Mouse (Mus musculus): ENCODE measurements around the gene Mdfi. TPM values are rescaled to one million over a fixed set of nuclear protein-coding genes. Genes with fewer than 3 reads are reported as not detected.

Mdfi gene
- polyA plus RNA-seq, 2 experiments from 2014 or later = not detected

DNA sequence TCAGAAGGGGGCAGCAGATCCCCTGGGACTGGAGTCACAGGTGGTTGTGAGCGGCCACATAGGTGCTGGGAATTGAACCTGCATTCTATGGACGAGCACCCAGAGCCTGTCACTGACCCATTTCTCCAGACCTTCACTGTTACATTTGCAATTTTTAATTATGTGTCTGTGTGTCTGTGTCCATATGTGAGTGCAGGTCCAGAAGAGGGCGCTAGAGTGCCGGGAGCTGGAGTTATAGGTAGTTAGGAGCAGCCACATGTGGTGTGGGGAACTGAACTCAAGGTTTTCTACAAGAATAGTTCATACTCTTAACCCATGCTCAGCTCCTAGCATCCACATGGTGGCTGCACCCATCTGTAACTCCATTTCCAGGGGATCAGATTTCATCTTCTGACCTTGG is 37.5 kb downstream of the Mdfi start:
- no peak for ATAC-seq

DNA sequence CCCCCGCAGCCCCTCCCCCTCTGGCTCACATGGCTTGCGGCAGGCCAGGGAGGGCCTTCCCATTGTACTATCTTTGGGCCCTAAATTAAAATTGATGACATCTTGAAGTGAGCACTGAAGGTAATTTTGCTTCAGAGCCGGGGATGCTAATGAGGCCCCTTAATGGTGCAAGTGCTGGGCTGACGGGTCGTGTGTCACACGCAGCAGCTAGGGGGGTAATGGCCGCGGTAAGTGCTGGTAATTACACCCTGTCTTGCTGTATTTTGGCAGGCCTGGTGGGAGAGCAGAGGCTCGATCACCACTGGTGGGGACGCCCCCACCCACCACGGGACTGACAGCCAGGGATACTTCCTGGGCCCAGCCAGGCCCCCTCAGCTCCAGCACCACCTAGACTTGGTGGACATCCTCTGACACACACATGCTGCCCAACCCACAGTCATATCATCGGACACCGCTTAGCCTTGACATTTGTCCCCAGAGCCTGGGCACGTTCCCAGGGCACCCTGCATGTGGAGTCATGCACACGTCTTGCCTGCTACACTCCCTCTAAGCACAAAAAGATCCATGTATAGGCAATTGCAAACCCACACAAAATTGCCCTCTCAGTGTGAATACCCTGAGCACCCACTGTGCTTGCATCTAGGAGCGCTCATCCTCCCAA is 38.2 kb downstream of the Mdfi start:
- no peak for ATAC-seq

DNA sequence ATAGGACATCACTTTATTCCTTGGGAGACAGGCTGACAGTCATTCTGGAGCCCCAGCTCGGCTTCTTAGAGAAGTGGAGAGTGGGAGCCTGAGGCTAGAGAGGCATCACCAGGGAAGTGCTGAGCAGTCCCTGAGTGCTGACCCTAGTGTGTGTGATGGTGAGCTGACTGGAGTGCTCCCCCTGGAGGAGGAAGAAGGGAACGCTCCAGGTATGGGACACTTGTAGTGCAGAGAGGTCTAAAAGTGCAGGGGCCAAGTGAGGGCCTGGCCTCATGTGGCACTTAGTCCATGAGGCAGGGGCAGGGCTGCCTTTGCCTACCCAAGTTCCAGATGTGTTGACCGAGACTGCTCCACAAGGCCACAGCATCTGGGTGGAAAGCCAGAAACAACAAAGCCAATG is 39.0 kb downstream of the Mdfi start:
- no peak for ATAC-seq

DNA sequence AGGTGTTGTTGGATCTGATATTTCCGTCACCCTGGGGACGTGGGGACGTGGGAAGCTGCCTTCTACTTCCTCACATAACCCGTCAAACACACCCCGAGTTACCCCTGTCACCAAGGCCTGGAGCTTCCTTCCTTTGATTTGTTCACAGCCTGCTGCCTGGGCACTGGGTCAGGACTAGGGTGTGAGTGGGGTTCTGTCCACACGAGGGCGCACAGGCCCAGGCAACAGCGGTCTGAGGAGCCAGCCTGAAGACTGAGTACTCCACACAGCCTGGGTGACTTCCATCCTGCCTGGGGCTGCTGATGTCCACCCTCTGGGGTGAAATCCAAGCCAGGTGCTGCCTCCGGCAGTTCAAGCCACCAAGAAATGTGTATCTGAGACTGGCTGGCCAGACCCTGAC is 41.1 kb downstream of the Mdfi start:
- ATAC-seq = peak; percentile 80

DNA sequence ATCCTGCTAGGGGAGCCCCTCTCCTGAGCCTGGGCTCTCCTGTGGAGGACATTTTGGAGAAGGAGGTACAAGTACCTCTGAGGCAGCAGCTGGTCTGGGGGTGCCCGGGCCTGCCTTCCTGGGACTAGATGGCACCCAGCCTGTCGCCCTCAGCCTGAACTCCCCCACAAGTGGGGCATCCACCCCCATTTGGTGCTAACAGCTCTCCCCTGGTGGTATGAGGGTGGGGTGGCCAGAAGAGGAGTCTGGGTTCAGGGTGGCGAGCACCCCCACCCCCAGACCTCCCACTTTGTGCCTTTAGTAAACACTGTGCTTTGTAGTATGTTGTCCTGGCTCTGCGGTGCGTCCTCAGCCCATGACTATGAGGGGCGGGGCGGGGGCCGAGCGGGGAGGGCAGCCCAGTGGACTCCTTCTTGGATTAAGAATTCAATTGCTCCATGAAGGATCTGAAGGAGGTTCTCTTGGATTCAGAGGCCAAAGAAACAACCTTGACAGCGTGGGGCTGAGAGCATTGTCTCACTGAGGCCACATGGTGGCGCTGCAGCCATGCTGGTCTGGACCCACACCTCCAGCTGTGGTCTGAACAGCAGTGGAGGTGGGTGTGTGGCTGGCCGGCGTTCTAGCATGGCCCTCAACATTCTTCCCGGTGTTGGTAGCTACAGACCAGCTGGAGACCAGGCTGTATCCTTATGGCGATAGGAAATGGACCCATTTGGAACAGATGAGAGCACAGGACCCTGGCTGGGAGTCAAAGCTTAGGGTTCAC is 42.2 kb downstream of the Mdfi start:
- ATAC-seq = peak; percentile 53

DNA sequence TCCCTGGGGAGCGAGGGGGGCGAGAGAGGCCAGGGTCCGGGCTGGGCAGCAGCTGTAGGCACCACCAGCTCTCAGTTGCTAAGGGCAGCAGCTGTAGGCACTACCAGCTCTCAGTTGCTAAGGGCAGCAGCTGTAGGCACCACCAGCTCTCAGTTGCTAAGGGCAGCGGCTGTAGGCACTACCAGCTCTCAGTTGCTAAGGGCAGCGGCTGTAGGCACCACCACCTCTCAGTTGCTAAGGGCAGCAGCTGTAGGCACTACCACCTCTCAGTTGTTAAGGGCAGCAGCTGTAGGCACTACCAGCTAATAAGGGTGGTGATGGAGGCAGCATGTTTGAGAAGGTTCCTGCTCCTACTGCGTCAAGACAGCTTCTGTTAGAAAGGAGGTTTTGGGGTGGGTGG is 45.5 kb downstream of the Mdfi start:
- no peak for ATAC-seq

DNA sequence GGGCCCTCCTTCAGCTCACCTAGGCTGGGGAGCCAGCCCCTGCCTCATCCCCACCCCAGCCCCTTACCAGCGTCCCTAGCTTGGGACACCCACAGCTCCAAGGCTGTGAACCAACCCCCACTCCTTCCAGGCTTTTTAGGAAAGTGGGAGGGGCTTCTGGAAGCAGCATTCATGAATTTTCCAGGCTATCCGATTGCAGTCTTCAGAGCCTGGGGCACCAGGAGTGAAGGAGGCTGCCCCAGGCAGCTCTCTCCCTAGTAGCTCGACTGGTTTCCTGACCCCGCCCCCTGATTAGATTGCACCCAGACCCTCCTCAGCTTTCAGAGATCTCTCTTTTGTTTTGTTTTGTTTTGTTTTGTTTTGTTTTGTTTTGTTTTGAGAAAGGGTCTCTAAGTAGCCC is 46.2 kb downstream of the Mdfi start:
- no peak for ATAC-seq

DNA sequence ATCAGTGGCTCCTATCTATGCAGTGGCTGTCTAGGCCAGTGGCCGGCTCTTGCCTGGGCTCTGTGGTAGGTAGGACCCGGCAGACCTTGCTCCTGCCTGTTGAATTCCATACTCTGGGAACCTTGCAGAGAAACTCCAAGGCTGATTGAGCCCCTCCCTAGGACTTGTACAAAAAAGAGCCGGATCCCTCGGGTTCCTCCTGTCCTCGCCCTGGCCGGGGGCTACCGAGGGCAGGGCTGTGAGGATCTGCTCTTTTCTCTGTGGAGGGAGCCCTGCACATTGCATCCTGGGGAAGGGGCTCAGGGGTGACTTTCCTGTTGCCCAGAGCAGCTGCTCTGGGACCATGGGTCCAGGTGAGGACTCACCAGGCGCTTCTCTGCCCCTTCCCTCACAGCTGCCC is 46.9 kb downstream of the Mdfi start:
- ATAC-seq = no peak

DNA sequence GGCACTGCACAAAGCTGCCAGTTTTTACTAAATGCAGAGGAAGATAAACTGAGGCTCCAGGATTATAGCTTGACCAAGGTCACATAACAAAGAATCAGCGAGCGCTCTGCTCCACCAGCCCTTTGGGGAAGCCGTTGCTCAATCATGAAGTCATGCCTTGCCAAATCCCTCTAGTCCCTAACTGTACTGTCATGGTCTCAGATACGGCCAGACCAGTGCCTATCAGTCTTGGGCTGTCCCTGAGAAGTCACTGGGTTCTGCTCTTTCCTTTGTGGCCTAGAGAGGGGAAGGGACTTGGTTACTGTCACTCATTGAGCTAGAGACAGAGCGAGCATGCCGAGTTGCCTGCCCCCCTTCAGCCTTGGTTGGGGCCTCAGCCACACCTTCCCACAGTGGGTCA is 50.1 kb downstream of the Mdfi start:
- ATAC-seq = no peak

DNA sequence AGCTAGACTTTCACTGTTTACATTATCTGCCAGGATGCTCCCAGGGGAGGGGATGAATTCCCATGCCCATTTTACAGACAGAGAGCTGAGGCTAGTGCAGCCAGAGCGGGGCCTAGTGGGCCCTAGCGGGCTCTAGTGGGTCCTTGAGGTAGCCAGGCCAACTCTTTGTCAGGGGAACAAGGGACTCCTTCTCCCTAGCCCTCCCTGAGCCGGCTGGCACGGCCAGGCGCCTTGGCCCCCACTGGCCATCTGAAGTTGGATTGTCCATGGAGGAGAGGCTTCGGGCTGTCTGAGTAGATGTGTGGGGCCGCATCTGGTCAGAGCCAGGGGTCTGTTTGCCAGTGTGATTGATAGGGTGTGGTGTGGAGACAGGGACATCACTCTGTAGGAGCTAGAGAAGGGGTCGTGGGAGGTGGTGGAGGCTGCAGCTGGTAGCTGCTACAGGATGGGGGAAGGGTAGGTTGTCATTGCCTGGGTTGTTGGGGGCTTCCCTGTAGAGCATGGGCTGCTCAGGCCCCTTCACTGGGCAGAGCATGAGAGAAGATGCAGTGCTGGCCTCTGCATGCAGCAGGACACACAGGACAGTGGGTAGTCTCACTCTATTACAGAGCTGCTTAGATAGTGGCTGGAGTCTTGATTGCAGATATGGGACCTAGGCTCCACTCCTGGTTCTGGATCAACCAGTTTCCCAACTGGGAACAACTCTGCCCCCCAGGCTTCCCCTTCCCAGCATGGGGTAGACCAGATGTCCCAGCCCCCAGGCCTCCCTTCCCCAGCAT is 50.9 kb downstream of the Mdfi start:
- ATAC-seq = no peak

DNA sequence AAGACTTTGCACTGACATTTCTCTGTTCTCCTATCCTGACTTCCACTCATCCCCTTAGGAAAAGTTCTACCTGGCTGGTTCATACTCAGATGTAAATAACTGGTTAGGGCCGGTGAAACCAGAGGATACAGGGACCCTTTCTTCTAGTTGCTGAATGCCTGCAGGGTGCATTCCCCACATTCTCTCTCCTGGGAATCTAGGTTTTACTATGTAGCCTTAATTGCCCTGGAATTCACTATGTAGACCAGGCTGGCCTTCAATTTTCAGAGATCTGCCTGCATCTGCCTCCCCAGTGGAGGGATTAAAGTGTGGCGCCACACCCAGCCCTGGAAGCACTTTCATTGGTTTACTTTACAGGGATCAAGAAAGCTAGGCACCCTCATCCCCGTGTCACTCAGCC is 52.0 kb downstream of the Mdfi start:
- ATAC-seq = no peak

DNA sequence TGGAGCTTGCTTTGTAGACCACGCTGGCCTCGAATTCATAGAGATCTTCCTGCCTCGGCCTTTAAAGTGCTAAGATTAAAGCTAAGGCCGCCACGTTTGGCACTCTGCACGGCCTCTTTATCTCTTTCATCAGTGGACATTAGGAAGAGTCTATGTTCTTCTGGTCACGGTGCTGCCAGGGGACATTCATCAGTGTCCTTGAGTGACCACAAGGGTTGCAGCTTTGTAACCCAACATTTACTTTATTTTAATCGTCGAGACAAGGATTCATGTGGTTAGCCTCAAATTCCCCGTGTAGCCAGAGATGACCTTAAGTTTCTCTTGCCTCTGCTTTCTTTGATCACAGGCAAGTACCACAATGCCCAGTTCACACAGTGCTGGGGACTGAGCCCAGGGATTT is 54.0 kb downstream of the Mdfi start:
- no peak for ATAC-seq

DNA sequence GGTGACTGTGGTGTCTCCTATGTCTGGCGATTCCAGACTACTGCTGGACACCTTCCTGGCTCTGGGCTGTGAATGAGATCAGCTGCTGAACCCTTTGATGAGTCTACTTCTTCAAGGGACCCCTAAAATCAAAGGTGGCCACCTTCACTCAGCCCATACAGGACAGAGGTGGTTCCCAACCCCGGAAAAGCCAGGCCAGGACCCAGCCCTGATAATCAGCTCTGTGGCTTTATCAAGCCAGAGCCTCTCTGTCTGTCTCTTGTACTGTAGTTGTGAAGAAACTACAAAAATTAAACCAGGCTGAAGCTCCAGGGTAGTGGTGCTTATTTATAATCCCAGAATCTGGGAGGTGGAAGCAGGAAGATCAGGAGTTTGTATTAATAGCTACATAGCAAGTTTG is 57.4 kb downstream of the Mdfi start:
- no peak for ATAC-seq

DNA sequence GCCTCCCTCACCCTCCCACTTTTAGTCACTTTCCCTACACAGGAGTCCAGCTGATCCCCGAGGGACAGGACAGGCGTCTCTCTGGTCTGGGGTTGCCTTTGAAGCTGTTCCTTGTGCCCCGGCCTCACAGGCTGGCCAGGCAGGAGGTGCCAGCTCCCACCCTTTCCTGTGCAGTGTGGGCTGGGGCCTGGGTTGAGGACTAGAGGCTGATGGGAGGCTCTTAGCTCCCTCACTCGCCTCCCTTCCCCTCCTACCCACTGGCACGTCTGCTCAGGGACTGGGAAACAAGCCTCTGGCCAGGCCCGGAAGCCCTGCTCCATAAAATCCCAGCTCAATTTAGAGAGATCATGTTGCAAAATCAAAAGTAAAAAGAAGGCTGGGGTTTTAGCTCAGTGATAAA is 60.9 kb downstream of the Mdfi start:
- no peak for ATAC-seq

DNA sequence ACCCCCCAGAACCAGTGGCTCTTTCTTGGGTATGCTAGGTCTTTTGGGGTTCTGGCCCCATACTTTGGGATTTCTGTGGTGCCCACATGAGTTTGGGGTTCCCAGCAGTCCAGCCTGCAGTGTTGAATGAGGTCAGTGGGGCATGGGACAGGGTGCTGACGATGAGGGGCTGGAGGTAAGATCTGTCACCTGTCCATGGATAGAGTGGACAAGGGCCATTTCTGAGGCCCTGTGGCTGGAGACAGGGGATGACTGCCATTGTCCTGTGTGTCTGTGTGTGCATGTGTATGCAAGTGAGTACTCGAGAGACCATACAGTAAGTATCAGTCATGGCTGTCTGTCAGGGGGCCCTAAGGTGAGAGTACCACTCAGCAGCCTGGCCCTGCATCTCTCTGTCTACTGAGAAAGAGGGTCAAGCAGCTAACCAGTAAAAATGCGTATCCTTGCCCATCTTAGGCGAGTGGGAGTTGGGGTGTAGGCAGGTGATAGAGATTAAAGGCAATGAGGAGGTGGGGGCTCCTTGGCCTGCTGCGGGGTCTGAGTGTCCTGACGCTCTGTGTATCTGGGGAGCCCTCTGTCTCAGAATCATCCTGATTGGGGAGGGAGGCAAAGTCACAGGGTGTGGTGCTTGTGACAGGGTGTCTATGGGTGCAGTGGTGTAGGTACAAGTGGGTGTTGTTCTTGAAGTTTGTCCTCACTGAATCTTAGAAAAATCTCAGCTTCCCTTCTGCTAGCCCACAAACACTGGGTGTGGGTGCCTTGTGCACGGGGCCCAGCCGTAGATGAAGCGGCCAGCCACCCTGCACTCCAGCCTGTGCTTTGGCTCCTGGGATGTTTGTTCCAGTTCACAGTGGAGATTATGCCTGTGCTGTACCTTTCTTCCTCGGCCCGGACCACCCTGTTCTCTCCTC is 64.8 kb downstream of the Mdfi start:
- no peak for ATAC-seq

DNA sequence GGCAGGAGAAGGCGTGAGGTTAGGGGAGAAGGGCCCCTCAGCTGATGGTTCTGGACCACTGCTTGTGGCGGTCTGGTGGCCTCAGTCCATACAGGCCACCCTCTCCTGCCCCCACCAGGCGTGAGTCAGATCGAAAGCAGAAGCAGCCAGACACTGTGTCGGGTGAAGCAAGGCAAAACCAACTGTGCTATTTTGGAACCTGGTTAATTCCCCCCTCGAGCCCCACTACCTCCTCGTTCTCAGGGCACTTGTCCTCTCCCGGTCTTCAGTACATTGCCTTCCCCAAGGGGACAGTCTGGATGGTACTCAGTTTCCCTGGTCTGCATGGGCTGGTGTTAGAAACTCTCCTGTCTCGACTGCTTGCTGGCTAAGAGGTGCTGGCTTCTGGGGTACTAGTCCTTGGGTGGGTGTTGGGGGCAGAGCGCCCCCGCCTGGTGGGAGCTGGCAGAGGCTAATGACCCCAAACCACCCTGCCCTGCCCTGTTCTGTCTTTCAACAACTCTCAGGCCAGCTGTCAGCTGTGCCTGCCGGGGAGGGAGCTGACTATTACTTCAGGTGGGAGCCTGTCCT is 65.7 kb downstream of the Mdfi start:
- no peak for ATAC-seq

DNA sequence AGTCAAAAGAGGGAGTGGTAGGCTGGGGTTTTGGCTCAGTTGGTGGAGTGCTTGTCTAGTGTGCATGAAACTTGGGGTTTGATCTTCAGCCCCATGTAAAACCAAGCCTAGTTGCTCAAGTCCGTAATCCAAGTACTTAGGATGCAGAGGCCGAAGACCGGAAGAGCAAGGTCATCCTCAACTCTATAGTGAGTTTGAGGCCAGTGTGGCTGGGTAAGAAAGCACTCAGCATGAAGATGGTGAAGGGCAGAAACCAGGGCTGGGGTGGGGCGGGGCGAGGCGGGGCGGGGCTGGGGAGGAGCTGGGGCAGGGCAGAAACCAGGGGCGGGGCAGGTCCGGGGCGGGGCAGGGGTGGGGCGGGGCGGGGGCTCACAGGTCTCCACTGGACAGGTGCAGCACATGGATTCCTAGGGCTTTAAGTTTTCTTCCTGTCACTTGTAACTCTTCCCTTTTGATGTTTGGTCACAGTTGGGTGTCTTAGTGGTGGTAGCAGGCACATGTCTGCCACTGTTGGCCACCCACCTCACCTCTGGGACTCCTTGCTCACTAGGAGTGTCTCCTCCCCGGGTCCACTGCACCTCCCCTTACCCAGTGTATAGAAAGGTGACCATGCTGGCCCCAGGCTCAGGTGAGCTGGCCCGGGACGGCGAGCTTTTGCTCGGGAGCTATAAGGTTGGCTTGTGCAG is 66.9 kb downstream of the Mdfi start:
- no peak for ATAC-seq

DNA sequence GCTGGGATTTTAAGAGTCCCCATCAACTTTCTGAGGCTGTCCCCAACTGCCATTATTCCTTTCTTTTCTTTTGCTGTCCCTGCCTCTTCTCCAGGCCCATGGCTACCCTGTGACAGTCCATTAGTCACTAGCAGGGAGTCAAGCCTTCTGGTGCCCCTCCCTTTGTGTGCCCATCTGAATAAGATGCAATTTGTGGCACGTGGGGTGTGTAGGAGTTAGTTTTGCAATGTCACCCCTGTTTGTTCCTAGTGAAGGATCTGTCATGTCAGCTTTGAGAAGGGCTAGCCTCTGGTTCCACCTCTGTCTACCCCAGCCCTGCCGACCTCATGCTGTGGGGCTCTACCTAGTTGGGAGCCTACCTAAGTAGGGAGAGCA is 67.4 kb downstream of the Mdfi start:
- ATAC-seq = no peak

DNA sequence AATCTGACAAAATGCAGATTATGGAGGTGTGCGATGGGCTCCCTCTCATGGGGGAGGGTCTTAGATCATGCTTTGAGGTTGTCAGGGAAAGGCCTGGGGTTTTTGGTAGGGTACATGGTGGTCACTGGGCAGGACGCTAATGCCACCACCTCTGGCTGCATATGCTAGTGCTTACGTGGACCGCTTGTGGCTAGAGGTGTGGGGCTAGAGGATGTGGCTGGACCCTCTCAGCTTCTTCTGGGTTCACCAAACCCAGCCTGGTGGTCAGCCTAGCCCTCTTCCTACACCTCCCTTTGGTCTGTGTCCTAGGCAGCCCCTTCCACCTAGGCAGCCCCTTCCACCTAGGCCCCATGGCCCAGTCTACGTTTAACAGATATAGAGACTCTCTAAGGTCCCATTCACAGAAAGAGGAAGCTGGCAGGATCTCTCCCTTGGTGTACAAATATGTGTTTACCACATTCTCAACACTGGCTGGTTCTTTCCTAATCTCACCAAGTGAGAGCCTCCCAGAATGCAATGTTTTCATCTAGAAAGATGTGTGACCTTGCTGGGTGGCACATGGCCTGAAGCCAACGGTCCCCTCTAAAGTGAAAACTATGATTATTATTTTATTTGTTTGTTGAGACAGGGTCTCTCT is 68.0 kb downstream of the Mdfi start:
- no peak for ATAC-seq

DNA sequence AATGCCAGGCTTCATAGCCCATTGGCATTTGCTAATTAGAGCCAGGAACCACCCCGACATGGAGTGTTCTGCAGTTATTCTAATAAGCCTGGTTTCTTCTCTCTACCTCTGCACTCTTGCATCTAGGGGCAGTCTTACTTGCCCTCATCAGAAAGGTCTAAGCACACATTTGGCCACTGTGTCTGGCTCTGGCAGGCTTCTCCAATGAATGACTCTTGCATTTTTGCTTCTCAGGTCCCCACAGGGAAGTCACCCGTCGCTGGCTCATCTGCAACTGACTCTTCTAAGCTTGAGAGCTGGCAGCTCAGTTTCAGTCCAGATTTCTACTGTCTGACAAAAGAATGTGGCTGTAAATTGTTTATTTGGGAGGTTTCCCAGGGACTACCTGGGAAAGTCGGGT is 68.5 kb downstream of the Mdfi start:
- no peak for ATAC-seq
